Mouse (Mus musculus) heart, embryonic 16.5 days (tissue): ENCODE results near the gene Sec22a. TPM values are rescaled to one million over a fixed set of nuclear protein-coding genes. Genes with fewer than 3 reads are reported as not detected.

Experiments used
- ATAC-seq: fragments of 200-750 bp; cut with Nextera tagmentation; replicated peaks from 2 replicates; pipeline ENCODE4 v1.8.0; 2017; ENCODE audit warnings: moderate number of reproducible peaks; ENCODE audit not compliant: insufficient read depth, low FRiP score; ENCODE audit errors: extremely low read depth
- H3K27ac ChIP-seq: fragments of 300-500 bp; sonication (generic); 2 replicates; pipeline ENCODE4 v1.5.1; 2014; ENCODE audit warnings: mild to moderate bottlenecking, low read length, control low read depth, moderate library complexity
- H3K27me3 ChIP-seq: fragments of 300-500 bp; sonication (generic); 2 replicates; pipeline ENCODE4 v1.6.1; 2014; ENCODE audit warnings: low read length, mixed read lengths; ENCODE audit not compliant: control insufficient read depth, insufficient read depth
- H3K36me3 ChIP-seq: fragments of 300-500 bp; sonication (generic); 2 replicates; pipeline ENCODE4 v1.6.1; 2014; ENCODE audit not compliant: control insufficient read depth, insufficient read depth
- H3K4me1 ChIP-seq: fragments of 300-500 bp; sonication (generic); 2 replicates; pipeline ENCODE4 v1.6.1; 2014; ENCODE audit warnings: low read length, mixed read lengths; ENCODE audit not compliant: control insufficient read depth, insufficient read depth
- H3K4me2 ChIP-seq: fragments of 300-500 bp; sonication (generic); 2 replicates; pipeline ENCODE4 v1.6.1; 2014; ENCODE audit warnings: low read depth, mild to moderate bottlenecking, control low read depth, low read length
- H3K4me3 ChIP-seq: fragments of 300-500 bp; sonication (generic); 2 replicates; pipeline ENCODE4 v1.5.1; 2014; ENCODE audit warnings: mild to moderate bottlenecking, control low read depth, low read length
- H3K9ac ChIP-seq: fragments of 300-500 bp; sonication (generic); 2 replicates; pipeline ENCODE4 v1.6.1; 2014; ENCODE audit warnings: low read length, control low read depth
- H3K9me3 ChIP-seq: fragments of 300-500 bp; sonication (generic); replicated peaks from 2 replicates; pipeline ENCODE4 v1.6.1; 2016; ENCODE audit warnings: low read length; ENCODE audit not compliant: control insufficient read depth
- WGBS: fragments of 180-500 bp; shearing (Covaris S2); extraction: QIAGEN DNeasy Blood & Tissue Kit; methylation state at CpG from one replicate; pipeline ENCODE4 v1.1.7; 2014; 5-methylcytosine and 5-hydroxymethylcytosine counted together
- polyA plus RNA-seq: library from polyadenylated mRNA; unstranded; fragments of >200 nt; fragmentation: Nextera tagmentation; extraction: Ambion mirVana; gene quantifications from 2 replicates; pipeline ENCODE4 v1.2.1, GENCODE M21; 2015

The Sec22a gene
- polyA plus RNA-seq, 1 experiment from 2014 or later, result 34.2 TPM

DNA sequence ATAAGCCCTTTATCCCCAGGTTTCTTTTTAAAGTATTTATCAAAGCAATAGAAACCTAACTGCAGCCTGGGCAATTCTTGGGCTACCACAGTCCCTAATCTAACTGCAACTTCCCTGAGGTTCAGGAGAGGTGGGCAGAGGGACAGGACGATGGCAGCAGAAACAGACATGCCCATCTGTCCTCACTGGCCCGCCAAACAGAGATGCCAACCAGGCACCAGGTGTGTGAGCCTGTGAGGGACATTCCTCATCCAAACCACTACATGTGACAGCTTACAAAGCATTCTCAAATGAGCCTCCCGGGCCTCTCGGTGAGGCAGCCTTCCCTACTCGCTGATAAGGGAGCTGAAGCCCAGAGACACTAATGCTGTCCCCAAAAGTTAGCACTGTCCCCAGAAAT, 76.5 kb downstream of the Sec22a start:
- 73% methylated on average over 5 of the region's 5 CpGs for WGBS
- Histone ChIP-seq H3K36me3 (peaks cover 25% of the 10 kb centered on the region; the same call in 1 of the 2 replicates), H3K4me2 (no peak overlapping the region)

GRCm38 (mm10) chr16:35285821-35286220, 77.9 kb downstream of the Sec22a start:
- Histone ChIP-seq H3K4me1 (no peaks in the 10 kb centered on the region), H3K27ac (no peak overlapping the region), H3K9ac (no peak overlapping the region), H3K36me3 (peaks cover 20% of the 10 kb centered on the region; the same call in 1 of the 2 replicates), H3K9me3 (no peaks in the 10 kb centered on the region), H3K27me3 (no peaks in the 10 kb centered on the region), H3K4me2 (no peak overlapping the region), H3K4me3 (no peak overlapping the region)
- 71% methylated on average over 9 of the region's 9 CpGs for WGBS
- no peak for ATAC-seq

More for the DNA sequence above, 76.5 kb downstream of the Sec22a start:
- Histone ChIP-seq H3K4me1 (no peaks in the 10 kb centered on the region), H3K9me3 (no peaks in the 10 kb centered on the region), H3K4me3 (no peak overlapping the region), H3K27ac (no peak overlapping the region), H3K27me3 (no peaks in the 10 kb centered on the region), H3K9ac (no peak overlapping the region)
- no peak for ATAC-seq

GRCm38 (mm10) chr16:35282456-35282855, 81.3 kb downstream of the Sec22a start:
- peaks cover 13% of the 10 kb centered on the region; the same call in 1 of the 2 replicates for H3K36me3 ChIP-seq
- H3K9ac ChIP-seq, result no peak overlapping the region
- no peak overlapping the region for H3K4me2 ChIP-seq
- no peak for ATAC-seq
- no peaks in the 10 kb centered on the region for H3K9me3 ChIP-seq
- H3K4me3 ChIP-seq, result no peak overlapping the region
- H3K4me1 ChIP-seq, result no peaks in the 10 kb centered on the region
- H3K27me3 ChIP-seq, result no peaks in the 10 kb centered on the region
- H3K27ac ChIP-seq, result no peak overlapping the region
- 92% methylated on average over 2 of the region's 2 CpGs for WGBS

GRCm38 (mm10) chr16:35278166-35278565, 85.6 kb downstream of the Sec22a start:
- Histone ChIP-seq H3K4me1 (no peaks in the 10 kb centered on the region), H3K36me3 (peaks cover 8% of the 10 kb centered on the region; the same call in 1 of the 2 replicates), H3K9me3 (no peaks in the 10 kb centered on the region), H3K27me3 (0 out of 2 replicates have a peak, but pooled peaks cover 3% of the 10 kb centered on the region), H3K9ac (no peak overlapping the region), H3K27ac (no peak overlapping the region), H3K4me2 (no peak overlapping the region), H3K4me3 (no peak overlapping the region)
- WGBS, result 81% methylated on average over 6 of the region's 6 CpGs
- no peak for ATAC-seq

GRCm38 (mm10) chr16:35272417-35272816, 91.3 kb downstream of the Sec22a start:
- 0 out of 2 replicates have a peak, but pooled peaks cover 3% of the 10 kb centered on the region for H3K27me3 ChIP-seq
- WGBS, result 52% methylated on average over 4 of the region's 4 CpGs

GRCm38 (mm10) chr16:35271572-35271971, 92.1 kb downstream of the Sec22a start:
- Histone ChIP-seq H3K4me2 (no peak overlapping the region), H3K36me3 (peaks cover 11% of the 10 kb centered on the region), H3K27ac (no peak overlapping the region), H3K9ac (no peak overlapping the region), H3K4me3 (no peak overlapping the region), H3K27me3 (0 out of 2 replicates have a peak, but pooled peaks cover 3% of the 10 kb centered on the region), H3K4me1 (peaks cover 11% of the 10 kb centered on the region), H3K9me3 (no peaks in the 10 kb centered on the region)
- no peak for ATAC-seq
- 56% methylated on average over 4 of the region's 4 CpGs for WGBS

More at GRCm38 (mm10) chr16:35272417-35272816, 91.3 kb downstream of the Sec22a start:
- Histone ChIP-seq H3K27ac (no peak overlapping the region), H3K36me3 (peaks cover 11% of the 10 kb centered on the region), H3K4me3 (no peak overlapping the region), H3K4me2 (no peak overlapping the region), H3K9ac (no peak overlapping the region), H3K4me1 (peaks cover 11% of the 10 kb centered on the region), H3K9me3 (no peaks in the 10 kb centered on the region)
- ATAC-seq, result no peak

GRCm38 (mm10) chr16:35270945-35271344, 92.8 kb downstream of the Sec22a start:
- Histone ChIP-seq H3K27ac (no peak overlapping the region), H3K4me2 (no peak overlapping the region), H3K9me3 (no peaks in the 10 kb centered on the region), H3K4me1 (peaks cover 11% of the 10 kb centered on the region), H3K27me3 (0 out of 2 replicates have a peak, but pooled peaks cover 3% of the 10 kb centered on the region), H3K4me3 (no peak overlapping the region), H3K9ac (no peak overlapping the region), H3K36me3 (peaks cover 11% of the 10 kb centered on the region)
- ATAC-seq, result no peak
- WGBS, result 82% methylated on average over 6 of the region's 6 CpGs

GRCm38 (mm10) chr16:35270353-35270934, 93.3 kb downstream of the Sec22a start:
- WGBS, result 38% methylated on average over 10 of the region's 10 CpGs
- Histone ChIP-seq H3K27ac (peak overlapping the region; percentile 48; the same call in 1 of the 2 replicates), H3K4me2 (no peak overlapping the region), H3K36me3 (peaks cover 11% of the 10 kb centered on the region), H3K4me1 (peaks cover 11% of the 10 kb centered on the region), H3K4me3 (no peak overlapping the region), H3K9me3 (no peaks in the 10 kb centered on the region), H3K9ac (no peak overlapping the region), H3K27me3 (0 out of 2 replicates have a peak, but pooled peaks cover 3% of the 10 kb centered on the region)
- peak; percentile 24; the same call in 1 of the 2 replicates for ATAC-seq
